Mouse (Mus musculus) olfactory bulb, adult 2 months (tissue): ENCODE measurements around the gene Tenm3.

ENCODE experiments used
- CTCF ChIP-seq: fragments of 200-500 bp; IDR thresholded peaks from 2 replicates; pipeline ENCODE4 v1.5.1; 2012; ENCODE audit warnings: low read depth, mild to moderate bottlenecking, low read length, moderate library complexity; ENCODE audit not compliant: insufficient read depth
- POLR2A ChIP-seq: fragments of 200-500 bp; IDR thresholded peaks from 2 replicates; pipeline ENCODE4 v1.6.1; 2012; ENCODE audit warnings: mild to moderate bottlenecking, low read depth, low read length, moderate library complexity; ENCODE audit not compliant: insufficient read depth

DNA sequence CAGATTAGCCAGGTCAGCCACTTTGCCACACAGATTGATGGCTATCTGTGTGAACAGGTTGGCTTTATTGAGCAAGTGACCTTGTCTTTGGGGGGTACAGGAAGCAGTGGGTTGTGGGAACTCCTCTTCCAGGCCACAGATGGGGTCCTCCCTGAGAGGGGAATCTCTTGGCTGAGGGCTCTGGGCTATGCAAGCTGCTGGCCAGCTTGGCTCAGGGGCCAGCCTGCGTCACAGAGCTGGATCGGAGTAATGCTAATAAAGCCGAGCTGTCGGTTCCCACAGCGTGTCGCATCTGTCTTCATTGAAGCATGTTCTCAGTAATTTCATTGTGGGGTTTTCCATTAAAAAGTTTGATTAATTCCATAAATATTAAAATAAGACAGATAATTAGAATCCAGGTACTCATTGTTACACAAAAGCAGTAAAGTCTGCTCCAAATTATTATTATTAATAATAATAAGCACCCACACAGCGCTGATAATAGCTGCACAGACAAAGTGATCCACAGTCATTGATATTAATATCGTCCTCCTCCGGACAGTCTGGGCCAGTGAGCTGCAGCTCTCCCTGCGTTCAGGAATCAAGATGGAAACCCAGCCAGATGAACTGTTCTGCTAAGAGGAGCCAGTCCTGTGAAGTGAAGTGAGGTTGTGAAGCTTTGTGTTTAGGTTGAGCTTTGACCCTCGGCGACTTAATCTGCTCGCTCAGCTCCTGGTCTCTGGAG, 639.5 kb downstream of the Tenm3 start:
- TF ChIP-seq POLR2A (no peak), CTCF (no peak)
